Mouse (Mus musculus) liver, postnatal 0 days (tissue): ENCODE measurements around the gene Lmo3.

ENCODE experiments used
- CTCF ChIP-seq: sonication (generic); IDR thresholded peaks from 2 replicates; pipeline ENCODE4 v1.5.1; 2016; ENCODE audit warnings: antibody characterized with exemption, low read depth
- EP300 ChIP-seq: IDR thresholded peaks from 2 replicates; pipeline ENCODE4 v1.6.1; 2016; ENCODE audit warnings: antibody characterized with exemption, low read depth, mild to moderate bottlenecking

- no peak for TF ChIP-seq EP300
- no peak for TF ChIP-seq CTCF
Observed at GRCm38 (mm10) chr6:138383208-138383607, 198.6 kb downstream of the Lmo3 start.
